Mouse (Mus musculus): Measurements from ENCODE around the gene Prim1. TPM values are rescaled to one million over a fixed set of nuclear protein-coding genes. Genes with fewer than 3 reads are reported as not detected.

Prim1 gene
- total and polyA plus RNA-seq, 2 experiments from 2014 or later, result 30.1 to 33.6 TPM

DNA sequence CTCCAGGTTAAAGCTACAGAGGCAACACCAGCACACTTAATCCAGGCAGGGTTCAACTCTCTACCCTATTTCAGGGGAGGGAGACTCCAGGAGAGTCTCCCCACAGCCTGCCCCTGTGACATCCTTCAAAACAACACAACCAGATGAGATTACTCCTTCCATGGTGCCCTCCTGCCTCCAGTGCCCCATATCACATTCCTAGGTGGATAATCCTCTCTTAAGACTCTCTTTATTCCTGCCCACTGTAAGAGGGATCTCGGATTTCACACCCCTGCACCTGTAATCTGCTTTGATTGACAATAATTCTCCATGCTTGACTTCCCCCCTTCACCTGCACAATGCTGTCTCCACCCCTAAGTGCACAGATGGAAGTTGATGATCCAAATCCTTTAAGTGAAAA, 39.5 kb upstream of the Prim1 start:
- no peak overlapping the region for H3K4me2 ChIP-seq (ENCODE audit: low read depth, low read length, poor library complexity, severe bottlenecking)
- ATAC-seq (ENCODE audit: low FRiP score) (no peak), DNase-seq (ENCODE audit: low spot score) (no peak)
- no peak overlapping the region for H3K27ac ChIP-seq (ENCODE audit: low read depth, low read length)
- no peak overlapping the region for H3K9ac ChIP-seq (replicated peaks; ENCODE audit: low read length, poor library complexity, severe bottlenecking)
- no peaks in the 10 kb centered on the region for H3K36me3 ChIP-seq (ENCODE audit: insufficient read depth, low read length)
- no peak overlapping the region for H3K4me3 ChIP-seq (ENCODE audit: low read depth, low read length)
- H3K9me3 ChIP-seq (ENCODE audit: low read length), result no peaks in the 10 kb centered on the region; the same call in 1 of the 2 replicates
- no peaks in the 10 kb centered on the region for H3K27me3 ChIP-seq (ENCODE audit: insufficient read depth, low read length)
- no peak for TF ChIP-seq CTCF (IDR thresholded peaks at IDR 0.05)
- H3K4me1 ChIP-seq (ENCODE audit: insufficient read depth, low read length), result no peaks in the 10 kb centered on the region
- WGBS, result 5% methylated on average over 1 of the region's 1 CpGs

DNA sequence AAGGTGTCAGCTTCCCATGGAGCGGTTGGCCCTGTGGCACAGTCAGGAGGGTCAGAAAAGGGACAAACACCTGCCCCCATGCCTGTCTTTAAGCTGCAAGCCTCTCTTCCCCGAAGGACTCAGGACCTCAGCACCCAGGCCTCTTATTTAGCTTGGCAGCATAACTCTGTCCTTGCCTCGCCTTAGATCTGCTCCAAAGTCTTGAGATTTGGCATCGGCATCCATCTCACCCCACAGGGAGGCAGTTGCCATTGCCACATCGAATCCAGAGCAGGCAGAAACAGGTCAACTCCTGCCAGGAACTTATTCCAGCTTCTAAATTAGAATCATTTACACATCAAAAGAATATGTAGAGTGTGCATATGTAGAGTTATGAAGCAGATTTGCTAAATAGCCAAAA, 30.3 kb upstream of the Prim1 start:
- Histone ChIP-seq H3K36me3 (ENCODE audit: insufficient read depth, low read length) (no peaks in the 10 kb centered on the region), H3K4me1 (ENCODE audit: insufficient read depth, low read length) (no peaks in the 10 kb centered on the region), H3K27me3 (ENCODE audit: insufficient read depth, low read length) (no peaks in the 10 kb centered on the region), H3K27ac (ENCODE audit: low read depth, low read length) (no peak overlapping the region), H3K9ac (replicated peaks; ENCODE audit: low read length, poor library complexity, severe bottlenecking) (no peak overlapping the region), H3K9me3 (ENCODE audit: low read length) (no peaks in the 10 kb centered on the region), H3K4me2 (ENCODE audit: low read depth, low read length, poor library complexity, severe bottlenecking) (no peak overlapping the region), H3K4me3 (ENCODE audit: low read depth, low read length) (no peak overlapping the region)
- 69% methylated on average over 5 of the region's 5 CpGs for WGBS
- TF ChIP-seq CTCF (IDR thresholded peaks at IDR 0.05), result no peak
- ATAC-seq (ENCODE audit: low FRiP score) (no peak), DNase-seq (ENCODE audit: low spot score) (no peak)

DNA sequence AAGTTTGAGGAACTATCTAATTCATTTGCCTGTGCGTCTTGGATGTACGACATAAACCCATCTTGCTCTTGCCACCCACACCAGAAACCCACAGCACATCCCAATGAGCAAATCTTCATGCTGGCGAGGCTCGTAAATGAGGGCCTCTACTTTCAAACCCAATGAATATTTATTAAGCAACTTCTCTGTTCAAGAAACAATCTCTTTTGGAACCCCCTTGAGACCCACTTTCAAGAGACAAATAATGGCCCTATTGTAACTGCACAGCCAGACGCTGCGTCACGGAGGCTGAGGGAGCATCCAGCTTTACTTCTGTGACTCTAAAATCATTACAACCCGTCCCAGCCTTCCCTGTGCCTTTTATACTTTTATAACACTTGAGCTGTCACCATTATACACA, 29.4 kb upstream of the Prim1 start:
- H3K4me3 ChIP-seq (ENCODE audit: low read depth, low read length), result no peak overlapping the region
- H3K27me3 ChIP-seq (ENCODE audit: insufficient read depth, low read length), result no peaks in the 10 kb centered on the region
- no peak for TF ChIP-seq CTCF (IDR thresholded peaks at IDR 0.05)
- ATAC-seq (ENCODE audit: low FRiP score), result no peak
- WGBS, result 11% methylated on average over 8 of the region's 8 CpGs
- H3K4me2 ChIP-seq (ENCODE audit: low read depth, low read length, poor library complexity, severe bottlenecking), result no peak overlapping the region
- H3K4me1 ChIP-seq (ENCODE audit: insufficient read depth, low read length), result no peaks in the 10 kb centered on the region
- no peak overlapping the region for H3K9ac ChIP-seq (replicated peaks; ENCODE audit: low read length, poor library complexity, severe bottlenecking)
- DNase-seq (ENCODE audit: low spot score), result peak; percentile 21
- no peaks in the 10 kb centered on the region for H3K9me3 ChIP-seq (ENCODE audit: low read length)
- H3K27ac ChIP-seq (ENCODE audit: low read depth, low read length), result no peak overlapping the region
- H3K36me3 ChIP-seq (ENCODE audit: insufficient read depth, low read length), result no peaks in the 10 kb centered on the region

DNA sequence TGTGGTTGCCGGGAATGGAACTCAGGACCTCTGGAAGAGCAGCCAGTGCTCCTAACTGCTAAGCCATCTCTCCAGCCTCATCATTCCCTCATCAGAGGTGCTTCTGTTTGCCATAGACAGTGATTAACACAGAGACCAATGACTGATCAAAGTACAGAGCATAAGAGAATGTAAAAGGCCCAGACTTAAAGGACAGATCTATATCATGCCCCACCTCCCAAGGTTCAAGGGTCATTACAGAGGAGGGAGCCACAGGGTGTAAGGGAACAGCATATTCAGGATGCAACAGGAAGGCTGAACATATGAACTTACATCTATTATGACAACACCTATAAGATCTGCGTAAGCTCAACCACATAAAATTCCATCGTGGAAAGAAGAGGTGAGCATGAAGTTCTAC, 18.3 kb upstream of the Prim1 start:
- DNase-seq (ENCODE audit: low spot score), result no peak
- no peaks in the 10 kb centered on the region for H3K4me1 ChIP-seq (ENCODE audit: insufficient read depth, low read length)
- no peak for TF ChIP-seq CTCF (IDR thresholded peaks at IDR 0.05)
- H3K27me3 ChIP-seq (ENCODE audit: insufficient read depth, low read length), result no peaks in the 10 kb centered on the region
- no peak overlapping the region for H3K27ac ChIP-seq (ENCODE audit: low read depth, low read length)
- H3K4me3 ChIP-seq (ENCODE audit: low read depth, low read length), result no peak overlapping the region
- WGBS, result 93% methylated on average over 3 of the region's 3 CpGs
- no peak overlapping the region for H3K9ac ChIP-seq (replicated peaks; ENCODE audit: low read length, poor library complexity, severe bottlenecking)
- no peak overlapping the region for H3K4me2 ChIP-seq (ENCODE audit: low read depth, low read length, poor library complexity, severe bottlenecking)
- no peaks in the 10 kb centered on the region for H3K9me3 ChIP-seq (ENCODE audit: low read length)
- ATAC-seq (ENCODE audit: low FRiP score), result no peak
- no peaks in the 10 kb centered on the region for H3K36me3 ChIP-seq (ENCODE audit: insufficient read depth, low read length)

DNA sequence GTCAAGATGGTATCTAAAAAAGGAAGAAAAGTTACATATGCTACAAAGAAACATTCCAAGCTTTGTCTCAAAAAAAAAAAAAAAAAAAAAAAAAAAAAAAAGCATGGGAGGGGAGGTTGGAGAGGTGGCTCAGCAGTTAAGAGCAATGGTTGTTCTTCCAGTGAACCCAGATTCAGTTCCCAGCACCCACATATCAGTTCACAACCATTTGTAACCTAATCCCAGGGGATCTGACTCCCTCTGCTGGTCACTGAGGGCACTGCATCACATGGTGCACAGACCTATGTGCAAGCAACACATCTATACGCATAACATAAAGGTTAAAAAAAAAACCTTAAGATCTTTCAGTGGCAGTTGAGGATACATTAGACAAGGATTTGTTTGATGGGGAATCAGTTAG, 16.7 kb upstream of the Prim1 start:
- Histone ChIP-seq H3K36me3 (ENCODE audit: insufficient read depth, low read length) (no peaks in the 10 kb centered on the region), H3K27ac (ENCODE audit: low read depth, low read length) (no peak overlapping the region), H3K9ac (replicated peaks; ENCODE audit: low read length, poor library complexity, severe bottlenecking) (no peak overlapping the region), H3K4me3 (ENCODE audit: low read depth, low read length) (no peak overlapping the region), H3K4me2 (ENCODE audit: low read depth, low read length, poor library complexity, severe bottlenecking) (no peak overlapping the region), H3K27me3 (ENCODE audit: insufficient read depth, low read length) (no peaks in the 10 kb centered on the region), H3K9me3 (ENCODE audit: low read length) (no peaks in the 10 kb centered on the region), H3K4me1 (ENCODE audit: insufficient read depth, low read length) (no peaks in the 10 kb centered on the region)
- ATAC-seq (ENCODE audit: low FRiP score), result no peak
- TF ChIP-seq CTCF (IDR thresholded peaks at IDR 0.05), result peak; percentile 49
- DNase-seq (ENCODE audit: low spot score), result no peak
- WGBS, result 100% methylated on average over 1 of the region's 1 CpGs

DNA sequence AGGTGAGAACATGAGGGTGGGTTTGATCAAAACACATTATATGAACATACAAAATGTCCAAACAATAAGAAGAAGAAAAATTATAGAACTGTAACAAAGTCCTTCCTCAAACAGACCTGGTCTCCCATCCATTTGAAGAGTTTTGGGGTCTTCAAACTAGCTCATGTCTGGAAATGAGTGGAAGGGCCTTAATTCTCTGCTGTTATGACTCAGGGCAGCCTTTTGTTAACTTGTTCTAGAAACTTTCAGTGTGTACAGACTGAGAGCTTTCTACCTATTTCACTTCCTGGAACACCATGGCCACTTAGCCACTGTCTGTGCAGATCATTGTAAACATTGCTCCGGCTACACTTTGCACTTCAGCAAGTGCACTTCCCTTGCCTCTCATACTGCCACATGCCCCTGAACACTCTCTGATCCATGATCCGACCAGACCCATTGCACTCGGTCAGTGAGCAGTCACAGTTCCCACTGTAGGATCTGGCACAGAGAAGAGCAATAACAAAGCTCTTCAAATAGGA, 11.6 kb upstream of the Prim1 start:
- H3K9me3 ChIP-seq (ENCODE audit: low read length), result no peaks in the 10 kb centered on the region
- H3K27ac ChIP-seq (ENCODE audit: low read depth, low read length), result no peak overlapping the region
- no peak for DNase-seq (ENCODE audit: low spot score)
- H3K27me3 ChIP-seq (ENCODE audit: insufficient read depth, low read length), result no peaks in the 10 kb centered on the region
- no peak for ATAC-seq (ENCODE audit: low FRiP score)
- no peaks in the 10 kb centered on the region for H3K4me1 ChIP-seq (ENCODE audit: insufficient read depth, low read length)
- H3K4me3 ChIP-seq (ENCODE audit: low read depth, low read length), result no peak overlapping the region
- no peak overlapping the region for H3K9ac ChIP-seq (replicated peaks; ENCODE audit: low read length, poor library complexity, severe bottlenecking)
- WGBS, result 74% methylated on average over 3 of the region's 3 CpGs
- H3K36me3 ChIP-seq (ENCODE audit: insufficient read depth, low read length), result no peaks in the 10 kb centered on the region
- no peak for TF ChIP-seq CTCF (IDR thresholded peaks at IDR 0.05)
- H3K4me2 ChIP-seq (ENCODE audit: low read depth, low read length, poor library complexity, severe bottlenecking), result no peak overlapping the region

Measured in midbrain, postnatal 0 days (tissue).